ENCODE assay signal across 7 mouse cellular contexts in the genomic region with DNA sequence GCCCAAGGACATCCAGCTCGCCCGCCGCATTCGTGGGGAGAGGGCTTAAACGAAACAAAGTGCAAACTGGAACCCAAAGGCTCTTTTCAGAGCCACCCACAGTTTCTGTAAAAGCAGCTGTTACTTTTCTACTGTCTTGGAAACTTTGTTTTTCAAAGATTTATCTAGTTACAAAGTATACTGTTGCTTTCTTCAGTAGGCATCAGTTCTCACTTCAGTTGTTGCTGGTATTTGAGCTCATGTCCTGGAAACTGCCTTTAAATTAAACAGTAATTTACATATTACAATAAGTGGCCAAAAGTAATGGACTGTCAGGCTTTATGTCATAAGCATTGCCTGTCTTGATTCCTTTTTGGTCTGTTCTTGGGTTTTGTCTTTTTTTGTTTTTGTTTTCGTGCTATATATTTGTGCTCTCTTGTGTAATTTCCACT. TPM values are rescaled to one million over a fixed set of nuclear protein-coding genes. Genes with fewer than 3 reads are reported as not detected.
A peak's percentile ranks its signal among the peaks of the same experiment; 100 is the strongest.
DNase-seq lines count a peak whose midpoint lies in the region; ATAC-seq and TF ChIP-seq lines count a peak whose summit lies in the region.

No protein-coding gene starts in this region.

- H3K4me3 ChIP-seq in forebrain, embryonic 10.5 days = peak overlapping the region; percentile 56
- peak overlapping the region; percentile 56 for H3K4me3 ChIP-seq in liver, embryonic 13.5 days (replicated peaks)
- H3K4me3 ChIP-seq in left cerebral cortex, adult 2 months = no peak overlapping the region

- peaks cover 39% of the 10 kb centered on the region for H3K4me1 ChIP-seq in forebrain, embryonic 10.5 days
- peaks cover 56% of the 10 kb centered on the region for H3K4me1 ChIP-seq in liver, embryonic 13.5 days (replicated peaks)

- H3K27me3 ChIP-seq in forebrain, embryonic 10.5 days (ENCODE audit: poor library complexity, severe bottlenecking) = no peaks in the 10 kb centered on the region
- H3K27me3 ChIP-seq in liver, embryonic 13.5 days = no peaks in the 10 kb centered on the region

- peak overlapping the region; percentile 85 for H3K9ac ChIP-seq in liver, embryonic 13.5 days

- H3K36me3 ChIP-seq in forebrain, embryonic 10.5 days (replicated peaks) = no peaks in the 10 kb centered on the region
- no peaks in the 10 kb centered on the region for H3K36me3 ChIP-seq in liver, embryonic 13.5 days

- intact Hi-C loops in left cerebral cortex, adult 2 months (cut with DNase I) = loop anchor here (5.0 kb wide), 1 partner anchor 2000 kb away; the partner anchor contains the start of genes Hist1h2ak, Hist1h2bn and Hist1h4k

- 4% methylated on average over 6 of the region's 6 CpGs for whole genome bisulfite sequencing in forebrain, embryonic 10.5 days
- WGBS in liver, embryonic 13.5 days (ENCODE audit: insufficient replicate concordance) = 3% methylated on average over 6 of the region's 6 CpGs

- peak overlapping the region; percentile 70 for H3K4me2 ChIP-seq in liver, embryonic 13.5 days

- H3K27ac ChIP-seq in forebrain, embryonic 10.5 days = peak overlapping the region; percentile 91
- peak overlapping the region; percentile 97 for H3K27ac ChIP-seq in liver, embryonic 13.5 days
- H3K27ac ChIP-seq in left cerebral cortex, adult 2 months = no peak overlapping the region

- TF ChIP-seq CTCF in left cerebral cortex, adult 2 months (IDR thresholded peaks at IDR 0.05) = no peak

- DNase-seq in thymus, postnatal 0 days (ENCODE audit: low spot score) = peak; percentile 7
- no peak for DNase-seq in thymus, postnatal 10 days (ENCODE audit: low spot score in 2 of 2)
- no peak for DNase-seq in forebrain, embryonic 10.5 days (ENCODE audit: extremely low spot score, low spot score)
- DNase-seq in liver, embryonic 13.5 days = no peak
- no peak for DNase-seq in ovary, adult 18-20 months (ENCODE audit: low spot score)
- no peak for DNase-seq in left cerebral cortex, adult 2 months (ENCODE audit: extremely low spot score in 1 of 2, low spot score in 2 of 2)

- no peak for ATAC-seq in liver, embryonic 13.5 days (ENCODE audit: low read depth)
- no peak for ATAC-seq in megakaryocyte-erythroid progenitor cell, adult 5-6 weeks (replicated peaks; ENCODE audit: low FRiP score, low TSS enrichment, poor library complexity, severe bottlenecking)

- no peaks in the 10 kb centered on the region for H3K9me3 ChIP-seq in forebrain, embryonic 10.5 days
- no peaks in the 10 kb centered on the region for H3K9me3 ChIP-seq in liver, embryonic 13.5 days (replicated peaks)

RNA-seq across cellular contexts. Expression of gene Hist1h3b, which starts 0.7 kb away (rescaled TPM):
- polyA plus RNA-seq in thymus, postnatal 0 days (2015; fragmentation: Nextera tagmentation; extraction: Ambion mirVana) = 45.8 and 78.0 TPM in 2 replicates
- polyA plus RNA-seq in forebrain, embryonic 10.5 days (2016; fragmentation: Nextera tagmentation; extraction: Ambion mirVana) = 9.1 and 9.5 TPM in 2 replicates
- polyA plus RNA-seq in liver, embryonic 13.5 days (2015; fragmentation: Nextera tagmentation; extraction: Ambion mirVana) = 10.4 and 29.5 TPM in 2 replicates
- total RNA-seq in left cerebral cortex, adult 2 months (2021) = 1 to 10 TPM; 6.6 to 7.5 TPM
- total RNA-seq in megakaryocyte-erythroid progenitor cell, adult 5-6 weeks (2014; fragmentation: Nextera tagmentation) = 324 and 486 TPM in 2 replicates
- total RNA-seq in megakaryocyte-erythroid progenitor cell, adult 5-6 weeks (2017) = 276 and 731 TPM in 2 replicates

RNA-seq across cellular contexts. Expression of gene Hist1h2ab, which starts 1.8 kb away (rescaled TPM):
- 144 and 155 TPM in 2 replicates for polyA plus RNA-seq in thymus, postnatal 0 days (2015; fragmentation: Nextera tagmentation; extraction: Ambion mirVana)
- 49.5 and 50.4 TPM in 2 replicates for polyA plus RNA-seq in forebrain, embryonic 10.5 days (2016; fragmentation: Nextera tagmentation; extraction: Ambion mirVana)
- 54.0 and 76.2 TPM in 2 replicates for polyA plus RNA-seq in liver, embryonic 13.5 days (2015; fragmentation: Nextera tagmentation; extraction: Ambion mirVana)
- 10 to 100 TPM; 19.9 to 21.0 TPM for total RNA-seq in left cerebral cortex, adult 2 months (2021)
- total RNA-seq in megakaryocyte-erythroid progenitor cell, adult 5-6 weeks (2014; fragmentation: Nextera tagmentation) = 69.7 and 80.3 TPM in 2 replicates
- 1,316 and 2,308 TPM in 2 replicates for total RNA-seq in megakaryocyte-erythroid progenitor cell, adult 5-6 weeks (2017)

RNA-seq across cellular contexts. Expression of gene Hist1h4b, which starts 4.1 kb away (rescaled TPM):
- polyA plus RNA-seq in thymus, postnatal 0 days (2015; fragmentation: Nextera tagmentation; extraction: Ambion mirVana) = 15.5 and 15.6 TPM in 2 replicates
- 2.5 and 4.5 TPM in 2 replicates for polyA plus RNA-seq in forebrain, embryonic 10.5 days (2016; fragmentation: Nextera tagmentation; extraction: Ambion mirVana)
- polyA plus RNA-seq in liver, embryonic 13.5 days (2015; fragmentation: Nextera tagmentation; extraction: Ambion mirVana) = 3.7 and 5.5 TPM in 2 replicates
- 10 to 100 TPM; 62.5 to 93.5 TPM for total RNA-seq in left cerebral cortex, adult 2 months (2021)
- 164 and 186 TPM in 2 replicates for total RNA-seq in megakaryocyte-erythroid progenitor cell, adult 5-6 weeks (2014; fragmentation: Nextera tagmentation)
- total RNA-seq in megakaryocyte-erythroid progenitor cell, adult 5-6 weeks (2017) = 396 and 733 TPM in 2 replicates

RNA-seq across cellular contexts. Expression of gene Hist1h2bb, which starts 6.2 kb away (rescaled TPM):
- polyA plus RNA-seq in thymus, postnatal 0 days (2015; fragmentation: Nextera tagmentation; extraction: Ambion mirVana) = 10.8 and 12.6 TPM in 2 replicates
- polyA plus RNA-seq in forebrain, embryonic 10.5 days (2016; fragmentation: Nextera tagmentation; extraction: Ambion mirVana) = 2.3 and 2.7 TPM in 2 replicates
- polyA plus RNA-seq in liver, embryonic 13.5 days (2015; fragmentation: Nextera tagmentation; extraction: Ambion mirVana) = 3.9 and 5.6 TPM in 2 replicates
- 10 to 100 TPM; 12.3 to 19.0 TPM for total RNA-seq in left cerebral cortex, adult 2 months (2021)
- total RNA-seq in megakaryocyte-erythroid progenitor cell, adult 5-6 weeks (2014; fragmentation: Nextera tagmentation) = 322 and 625 TPM in 2 replicates
- 4,065 and 6,565 TPM in 2 replicates for total RNA-seq in megakaryocyte-erythroid progenitor cell, adult 5-6 weeks (2017)

RNA-seq across cellular contexts. Expression of gene Hist1h3c, which starts 7.4 kb away (rescaled TPM):
- polyA plus RNA-seq in thymus, postnatal 0 days (2015; fragmentation: Nextera tagmentation; extraction: Ambion mirVana) = 32.0 and 33.1 TPM in 2 replicates
- polyA plus RNA-seq in forebrain, embryonic 10.5 days (2016; fragmentation: Nextera tagmentation; extraction: Ambion mirVana) = 7.7 and 9.0 TPM in 2 replicates
- 5.2 and 5.9 TPM in 2 replicates for polyA plus RNA-seq in liver, embryonic 13.5 days (2015; fragmentation: Nextera tagmentation; extraction: Ambion mirVana)
- total RNA-seq in left cerebral cortex, adult 2 months (2021) = 1 to 10 TPM; 1.0 to 1.3 TPM
- 81.7 and 130 TPM in 2 replicates for total RNA-seq in megakaryocyte-erythroid progenitor cell, adult 5-6 weeks (2014; fragmentation: Nextera tagmentation)
- total RNA-seq in megakaryocyte-erythroid progenitor cell, adult 5-6 weeks (2017) = 369 and 555 TPM in 2 replicates
